Mouse (Mus musculus): ENCODE results near the gene Smu1.

The Smu1 gene

GRCm38 (mm10) chr4:40778656-40779055 is 20.9 kb upstream of the Smu1 start:
- Histone ChIP-seq H3K4me3 (replicated peaks; ENCODE audit: low read length) (0 out of 2 replicates have a peak overlapping the region, but pooled peaks have one; percentile 29), H3K9me3 (ENCODE audit: low read length) (no peaks in the 10 kb centered on the region), H3K4me1 (replicated peaks; ENCODE audit: low read depth, low read length) (peaks cover 92% of the 10 kb centered on the region), H3K36me3 (ENCODE audit: insufficient read depth, low read length) (no peaks in the 10 kb centered on the region), H3K27me3 (ENCODE audit: insufficient read depth, low read length) (no peaks in the 10 kb centered on the region)
- peak; percentile 45 for TF ChIP-seq CTCF (conservative IDR thresholded peaks at IDR 0.05; ENCODE audit: low read length)
- TF ChIP-seq NANOG (IDR thresholded peaks at IDR 0.05; ENCODE audit: borderline replicate concordance, low read length): no peak

GRCm38 (mm10) chr4:40777116-40777515 is 19.4 kb upstream of the Smu1 start:
- no peaks in the 10 kb centered on the region for H3K27me3 ChIP-seq (ENCODE audit: insufficient read depth, low read length)
- H3K4me3 ChIP-seq (replicated peaks; ENCODE audit: low read length): no peak overlapping the region
- no peaks in the 10 kb centered on the region for H3K36me3 ChIP-seq (ENCODE audit: insufficient read depth, low read length)
- no peaks in the 10 kb centered on the region for H3K9me3 ChIP-seq (ENCODE audit: low read length)
- H3K4me1 ChIP-seq (replicated peaks; ENCODE audit: low read depth, low read length): peaks cover 88% of the 10 kb centered on the region
- no peak for TF ChIP-seq POU5F1 (IDR thresholded peaks at IDR 0.05; ENCODE audit: borderline replicate concordance, low read length)
- TF ChIP-seq CTCF (conservative IDR thresholded peaks at IDR 0.05; ENCODE audit: low read length): no peak
- no peak for TF ChIP-seq NANOG (IDR thresholded peaks at IDR 0.05; ENCODE audit: borderline replicate concordance, low read length)

GRCm38 (mm10) chr4:40776416-40776815 is 18.7 kb upstream of the Smu1 start:
- no peaks in the 10 kb centered on the region for H3K27me3 ChIP-seq (ENCODE audit: insufficient read depth, low read length)
- TF ChIP-seq POU5F1 (IDR thresholded peaks at IDR 0.05; ENCODE audit: borderline replicate concordance, low read length) (no peak), NANOG (IDR thresholded peaks at IDR 0.05; ENCODE audit: borderline replicate concordance, low read length) (no peak), CTCF (conservative IDR thresholded peaks at IDR 0.05; ENCODE audit: low read length) (no peak)

GRCm38 (mm10) chr4:40774279-40775259 is 16.8 kb upstream of the Smu1 start:
- TF ChIP-seq POU5F1 (IDR thresholded peaks at IDR 0.05; ENCODE audit: borderline replicate concordance, low read length) (no peak), CTCF (conservative IDR thresholded peaks at IDR 0.05; ENCODE audit: low read length) (peak; percentile 87), NANOG (IDR thresholded peaks at IDR 0.05; ENCODE audit: borderline replicate concordance, low read length) (no peak)
- peak overlapping the region; percentile 57 for H3K4me3 ChIP-seq (replicated peaks; ENCODE audit: low read length)
- no peaks in the 10 kb centered on the region for H3K27me3 ChIP-seq (ENCODE audit: insufficient read depth, low read length)
- H3K36me3 ChIP-seq (ENCODE audit: insufficient read depth, low read length): no peaks in the 10 kb centered on the region
- H3K9me3 ChIP-seq (ENCODE audit: low read length): no peaks in the 10 kb centered on the region
- H3K4me1 ChIP-seq (replicated peaks; ENCODE audit: low read depth, low read length): peaks cover 77% of the 10 kb centered on the region

More at GRCm38 (mm10) chr4:40776416-40776815, 18.7 kb upstream of the Smu1 start:
- Histone ChIP-seq H3K9me3 (ENCODE audit: low read length) (no peaks in the 10 kb centered on the region), H3K4me1 (replicated peaks; ENCODE audit: low read depth, low read length) (peaks cover 88% of the 10 kb centered on the region), H3K4me3 (replicated peaks; ENCODE audit: low read length) (no peak overlapping the region), H3K36me3 (ENCODE audit: insufficient read depth, low read length) (no peaks in the 10 kb centered on the region)

DNA sequence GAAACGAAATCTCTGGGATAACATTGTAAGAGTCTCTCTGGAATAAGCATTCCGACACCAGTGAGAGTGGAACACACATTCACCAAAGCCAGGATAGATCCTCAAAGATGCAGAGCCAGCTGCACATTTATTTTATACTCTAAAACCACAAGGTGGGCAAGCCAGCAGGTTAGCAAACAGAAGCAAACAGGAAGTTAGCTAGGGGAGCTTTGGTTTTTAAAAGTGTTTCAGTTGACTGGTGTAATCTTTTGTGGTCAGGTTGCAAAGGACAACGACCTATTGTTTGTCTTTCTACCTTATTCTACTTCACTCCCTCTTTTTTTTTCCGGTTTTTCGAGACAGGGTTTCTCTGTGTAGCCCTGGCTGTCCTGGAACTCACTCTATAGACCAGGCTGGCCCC is 2.2 kb upstream of the Smu1 start:
- Histone ChIP-seq H3K36me3 (ENCODE audit: insufficient read depth, low read length) (peaks cover 11% of the 10 kb centered on the region), H3K4me3 (replicated peaks; ENCODE audit: low read length) (no peak overlapping the region), H3K27me3 (ENCODE audit: insufficient read depth, low read length) (peaks cover 19% of the 10 kb centered on the region), H3K9me3 (ENCODE audit: low read length) (no peaks in the 10 kb centered on the region), H3K4me1 (replicated peaks; ENCODE audit: low read depth, low read length) (peaks cover 10% of the 10 kb centered on the region)
- TF ChIP-seq CTCF (conservative IDR thresholded peaks at IDR 0.05; ENCODE audit: low read length): no peak
- no peak for TF ChIP-seq NANOG (IDR thresholded peaks at IDR 0.05; ENCODE audit: borderline replicate concordance, low read length)
- TF ChIP-seq POU5F1 (IDR thresholded peaks at IDR 0.05; ENCODE audit: borderline replicate concordance, low read length): no peak

DNA sequence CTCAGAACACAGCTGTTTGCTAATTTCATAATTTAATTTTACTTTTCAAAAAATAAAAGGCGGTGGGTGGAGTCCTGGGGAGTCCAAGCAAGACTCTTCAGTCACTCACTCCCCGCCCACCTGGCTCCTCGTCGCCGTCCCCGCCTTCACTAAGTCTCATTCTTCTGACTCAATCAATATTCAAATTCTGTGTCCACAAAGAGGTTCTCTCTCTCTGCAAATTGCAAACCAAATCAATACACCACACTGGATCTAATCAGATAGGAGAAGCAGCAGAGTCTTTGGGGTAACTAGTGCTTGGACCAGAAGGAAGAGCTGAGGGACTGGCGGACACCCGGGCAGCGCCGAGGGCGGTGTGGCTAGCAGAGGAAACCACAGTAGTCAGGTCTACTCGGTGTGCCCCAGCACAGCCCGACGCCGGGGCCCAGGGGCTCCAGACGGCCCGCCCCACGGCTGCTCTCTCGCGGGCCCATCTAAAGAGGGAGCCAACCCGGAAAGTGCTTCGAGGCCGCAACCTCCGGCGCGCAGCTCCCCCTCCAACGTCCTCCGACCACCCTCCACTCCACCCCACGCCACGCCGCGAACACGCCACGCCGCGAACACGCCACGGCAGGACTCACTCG is 455 bp downstream of the Smu1 start:
- H3K4me3 ChIP-seq (replicated peaks; ENCODE audit: low read length): peak overlapping the region; percentile 99
- peaks cover 14% of the 10 kb centered on the region; the same call in 1 of the 2 replicates for H3K27me3 ChIP-seq (ENCODE audit: insufficient read depth, low read length)
- H3K36me3 ChIP-seq (ENCODE audit: insufficient read depth, low read length): peaks cover 37% of the 10 kb centered on the region
- TF ChIP-seq NANOG (IDR thresholded peaks at IDR 0.05; ENCODE audit: borderline replicate concordance, low read length) (no peak), CTCF (conservative IDR thresholded peaks at IDR 0.05; ENCODE audit: low read length) (no peak), POU5F1 (IDR thresholded peaks at IDR 0.05; ENCODE audit: borderline replicate concordance, low read length) (no peak)
- peaks cover 10% of the 10 kb centered on the region for H3K4me1 ChIP-seq (replicated peaks; ENCODE audit: low read depth, low read length)
- no peaks in the 10 kb centered on the region for H3K9me3 ChIP-seq (ENCODE audit: low read length)

- H3K4me3 ChIP-seq (replicated peaks; ENCODE audit: low read length): no peak overlapping the region
- H3K27me3 ChIP-seq (ENCODE audit: insufficient read depth, low read length): no peaks in the 10 kb centered on the region
- peaks cover 94% of the 10 kb centered on the region for H3K36me3 ChIP-seq (ENCODE audit: insufficient read depth, low read length)
- TF ChIP-seq CTCF (conservative IDR thresholded peaks at IDR 0.05; ENCODE audit: low read length) (no peak), POU5F1 (IDR thresholded peaks at IDR 0.05; ENCODE audit: borderline replicate concordance, low read length) (no peak), NANOG (IDR thresholded peaks at IDR 0.05; ENCODE audit: borderline replicate concordance, low read length) (no peak)
- no peaks in the 10 kb centered on the region; the same call in 1 of the 2 replicates for H3K4me1 ChIP-seq (replicated peaks; ENCODE audit: low read depth, low read length)
- H3K9me3 ChIP-seq (ENCODE audit: low read length): no peaks in the 10 kb centered on the region
Measured at GRCm38 (mm10) chr4:40735351-40735750, 22.4 kb downstream of the Smu1 start.

DNA sequence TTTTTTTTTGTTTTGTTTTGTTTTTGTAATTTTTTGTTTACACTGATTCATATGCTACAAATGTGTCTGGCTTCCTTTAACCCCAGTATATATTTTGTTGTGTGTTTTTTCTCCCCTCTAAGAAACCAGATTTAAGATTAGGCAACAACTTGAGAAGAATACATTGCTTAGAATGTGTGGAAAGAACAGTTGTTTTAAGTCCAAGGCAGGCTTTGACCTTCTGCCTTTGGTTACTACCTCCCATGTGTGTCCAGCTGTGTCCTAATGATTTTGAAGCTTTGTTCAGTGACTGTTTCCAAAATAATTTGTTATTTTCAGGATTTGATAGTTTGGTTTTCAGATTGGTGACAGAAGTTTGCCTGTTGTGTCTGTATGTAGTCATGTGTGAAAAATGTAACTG is 26.5 kb downstream of the Smu1 start:
- Histone ChIP-seq H3K4me3 (replicated peaks; ENCODE audit: low read length) (no peak overlapping the region), H3K9me3 (ENCODE audit: low read length) (no peaks in the 10 kb centered on the region), H3K4me1 (replicated peaks; ENCODE audit: low read depth, low read length) (peaks cover 27% of the 10 kb centered on the region), H3K36me3 (ENCODE audit: insufficient read depth, low read length) (peaks cover 97% of the 10 kb centered on the region), H3K27me3 (ENCODE audit: insufficient read depth, low read length) (no peaks in the 10 kb centered on the region)
- no peak for TF ChIP-seq CTCF (conservative IDR thresholded peaks at IDR 0.05; ENCODE audit: low read length)
- TF ChIP-seq POU5F1 (IDR thresholded peaks at IDR 0.05; ENCODE audit: borderline replicate concordance, low read length): no peak
- no peak for TF ChIP-seq NANOG (IDR thresholded peaks at IDR 0.05; ENCODE audit: borderline replicate concordance, low read length)

Data from E14TG2a.4 (cell line).